In the genomic region with DNA sequence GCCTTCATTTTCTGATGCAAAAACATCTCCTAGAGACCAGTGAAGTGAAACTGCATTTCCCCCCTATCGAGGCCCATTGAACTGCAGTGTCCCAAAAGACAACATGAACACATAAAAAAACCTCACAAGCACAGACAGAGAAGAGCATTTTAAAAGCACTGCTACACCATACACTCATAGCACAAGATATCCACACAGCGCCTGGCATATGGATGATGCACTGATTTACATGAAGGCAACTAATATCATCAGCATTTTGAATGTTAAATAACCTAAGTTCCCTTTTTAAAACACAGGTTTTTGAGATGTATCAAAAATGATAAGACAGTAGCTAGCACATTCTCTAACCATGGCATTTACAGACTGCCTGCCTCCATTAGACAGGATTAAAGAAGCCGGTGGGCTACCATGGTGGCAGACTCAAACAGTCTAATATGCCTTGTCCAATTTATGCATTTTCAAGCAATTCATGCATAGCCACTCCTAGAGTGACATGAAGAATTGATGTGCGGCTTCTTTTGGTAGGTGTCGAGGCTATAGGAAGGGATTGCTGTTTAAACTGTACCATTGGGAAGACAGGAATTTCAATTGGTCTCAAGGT, we compare ENCODE assay signal across 14 mouse cellular contexts. TPM values are rescaled to one million over a fixed set of nuclear protein-coding genes. Genes with fewer than 3 reads are reported as not detected.
DNase-seq lines count a peak whose midpoint lies in the region; ATAC-seq and TF ChIP-seq lines count a peak whose summit lies in the region.
"Had no signal": no experiment of that assay in that cellular context is flagged by ENCODE, and none has a peak within 500 bp of the region (broad histone marks: within the 10 kb centered on the region; RNA-seq: fewer than 3 reads in every experiment).

No protein-coding gene starts in this region.

- H3K4me1 ChIP-seq in heart, embryonic 13.5 days: peaks cover 19% of the 10 kb centered on the region
- H3K4me1 ChIP-seq in heart, adult 2 months (ENCODE audit: control insufficient read depth, insufficient read depth, low read length): no peaks in the 10 kb centered on the region
- peaks cover 71% of the 10 kb centered on the region for H3K4me1 ChIP-seq in forebrain, embryonic 15.5 days
- H3K4me1 ChIP-seq in midbrain, embryonic 11.5 days (ENCODE audit: control insufficient read depth, insufficient read depth, low read length): peaks cover 37% of the 10 kb centered on the region
- H3K4me1 ChIP-seq in neural tube, embryonic 14.5 days (ENCODE audit: control insufficient read depth, insufficient read depth, low read length): peaks cover 25% of the 10 kb centered on the region

- no peak overlapping the region for H3K4me3 ChIP-seq in heart, embryonic 13.5 days
- no peak overlapping the region for H3K4me3 ChIP-seq in heart, adult 2 months
- no peak overlapping the region for H3K4me3 ChIP-seq in forebrain, embryonic 15.5 days
- H3K4me3 ChIP-seq in midbrain, embryonic 11.5 days (ENCODE audit: low read depth, low read length): no peak overlapping the region
- H3K4me3 ChIP-seq in neural tube, embryonic 14.5 days (ENCODE audit: low read depth, low read length): no peak overlapping the region
- H3K4me3 ChIP-seq: gastrocnemius, adult 2 months had no signal

- H3K9me3 ChIP-seq in heart, embryonic 13.5 days: no peaks in the 10 kb centered on the region
- no peaks in the 10 kb centered on the region for H3K9me3 ChIP-seq in forebrain, embryonic 15.5 days
- no peaks in the 10 kb centered on the region for H3K9me3 ChIP-seq in midbrain, embryonic 11.5 days (ENCODE audit: control insufficient read depth, low read length)
- no peaks in the 10 kb centered on the region for H3K9me3 ChIP-seq in neural tube, embryonic 14.5 days (ENCODE audit: control insufficient read depth, low read length)

- intact Hi-C loops in heart, adult 2 months (cut with DNase I): no loop called here

- WGBS in heart, embryonic 13.5 days: 84% methylated on average over 5 of the region's 5 CpGs
- WGBS in heart, adult 2 months: 90% methylated on average over 5 of the region's 5 CpGs
- WGBS in forebrain, embryonic 15.5 days: 17% methylated on average over 5 of the region's 5 CpGs
- 36% methylated on average over 5 of the region's 5 CpGs for WGBS in midbrain, embryonic 11.5 days
- WGBS in neural tube, embryonic 14.5 days: 37% methylated on average over 5 of the region's 5 CpGs

- H3K4me2 ChIP-seq in heart, embryonic 13.5 days: no peak overlapping the region
- H3K4me2 ChIP-seq in forebrain, embryonic 15.5 days (replicated peaks): 0 out of 2 replicates have a peak overlapping the region, but pooled peaks have one; percentile 11
- peak overlapping the region; percentile 23 for H3K4me2 ChIP-seq in midbrain, embryonic 11.5 days
- no peak overlapping the region; the same call in 1 of the 2 replicates for H3K4me2 ChIP-seq in neural tube, embryonic 14.5 days (ENCODE audit: low read depth, low read length)

- H3K9ac ChIP-seq in heart, embryonic 13.5 days: no peak overlapping the region
- no peak overlapping the region for H3K9ac ChIP-seq in heart, adult 2 months (ENCODE audit: low read depth, low read length)
- H3K9ac ChIP-seq in forebrain, embryonic 15.5 days (replicated peaks): peak overlapping the region; percentile 17; the same call in 1 of the 2 replicates
- H3K9ac ChIP-seq in midbrain, embryonic 11.5 days (ENCODE audit: low read length): 0 out of 2 replicates have a peak overlapping the region, but pooled peaks have one; percentile 21
- no peak overlapping the region for H3K9ac ChIP-seq in neural tube, embryonic 14.5 days (replicated peaks; ENCODE audit: low read depth, low read length)

- no peak; the same call in 1 of the 2 replicates for ATAC-seq in heart, embryonic 13.5 days (ENCODE audit: extremely low read depth, insufficient number of reproducible peaks, low FRiP score, low TSS enrichment)
- peak; percentile 4; the same call in 1 of the 2 replicates for ATAC-seq in forebrain, embryonic 15.5 days (replicated peaks)
- ATAC-seq in midbrain, embryonic 11.5 days (ENCODE audit: low FRiP score): peak; percentile 62
- ATAC-seq in neural tube, embryonic 14.5 days (ENCODE audit: low read depth): peak; percentile 5; the same call in 1 of the 2 replicates

- no peaks in the 10 kb centered on the region for H3K27me3 ChIP-seq in heart, embryonic 13.5 days (replicated peaks)
- H3K27me3 ChIP-seq in heart, adult 2 months (ENCODE audit: control insufficient read depth, insufficient read depth, low read length): no peaks in the 10 kb centered on the region
- no peaks in the 10 kb centered on the region for H3K27me3 ChIP-seq in forebrain, embryonic 15.5 days
- H3K27me3 ChIP-seq in midbrain, embryonic 11.5 days (ENCODE audit: control insufficient read depth, insufficient read depth, low read length): no peaks in the 10 kb centered on the region
- H3K27me3 ChIP-seq in neural tube, embryonic 14.5 days (ENCODE audit: control insufficient read depth, insufficient read depth, low read length): no peaks in the 10 kb centered on the region

- TF ChIP-seq CTCF in heart, adult 2 months (IDR thresholded peaks at IDR 0.05): no peak

- no peak for TF ChIP-seq EP300 in heart, adult 2 months (IDR thresholded peaks at IDR 0.05; ENCODE audit: insufficient read depth, low read depth, low read length)

- no peak for DNase-seq in heart, adult 2 months
- peak; percentile 91 for DNase-seq in midbrain, embryonic 11.5 days (ENCODE audit: low spot score, missing footprints)
- no peak for DNase-seq in spleen, adult 12 weeks (ENCODE audit: low spot score)
- no peak for DNase-seq in thymus, postnatal 25 days
- DNase-seq in layer of hippocampus, postnatal 25 days (ENCODE audit: extremely low spot score in 1 of 2, low spot score in 1 of 2): no peak
- DNase-seq: cerebellum, postnatal 10 days; gastrocnemius, adult 2 months; heart, postnatal 36 days; kidney, adult 2 months; lung, adult 18-20 months; right cerebral cortex, postnatal 14 days had no signal

- peaks cover 18% of the 10 kb centered on the region for H3K36me3 ChIP-seq in heart, embryonic 13.5 days
- no peaks in the 10 kb centered on the region; the same call in 1 of the 2 replicates for H3K36me3 ChIP-seq in heart, adult 2 months (ENCODE audit: control insufficient read depth, insufficient read depth, low read length)
- H3K36me3 ChIP-seq in forebrain, embryonic 15.5 days: 0 out of 2 replicates have a peak, but pooled peaks cover 7% of the 10 kb centered on the region
- no peaks in the 10 kb centered on the region for H3K36me3 ChIP-seq in midbrain, embryonic 11.5 days (ENCODE audit: control insufficient read depth, insufficient read depth, low read length)
- H3K36me3 ChIP-seq in neural tube, embryonic 14.5 days (ENCODE audit: control insufficient read depth, insufficient read depth, low read length): peaks cover 3% of the 10 kb centered on the region; the same call in 1 of the 2 replicates

- no peaks in the 10 kb centered on the region for H3K79me2 ChIP-seq in heart, adult 2 months (replicated peaks; ENCODE audit: control insufficient read depth, insufficient read depth, low read length)

- H3K27ac ChIP-seq in heart, embryonic 13.5 days (replicated peaks): 0 out of 2 replicates have a peak overlapping the region, but pooled peaks have one; percentile 21
- no peak overlapping the region for H3K27ac ChIP-seq in heart, adult 2 months
- H3K27ac ChIP-seq in forebrain, embryonic 15.5 days (replicated peaks): peak overlapping the region; percentile 78
- H3K27ac ChIP-seq in midbrain, embryonic 11.5 days (ENCODE audit: low read depth, low read length): peak overlapping the region; percentile 91
- H3K27ac ChIP-seq in neural tube, embryonic 14.5 days (ENCODE audit: low read depth, low read length): 0 out of 2 replicates have a peak overlapping the region, but pooled peaks have one; percentile 28
- H3K27ac ChIP-seq: gastrocnemius, adult 2 months had no signal

- no peak for TF ChIP-seq POLR2A in heart, adult 2 months (IDR thresholded peaks at IDR 0.05; ENCODE audit: insufficient read depth, low read depth, low read length)

RNA-seq across cellular contexts. Expression of gene Map1b, which starts 22.9 kb away (rescaled TPM):
- polyA plus RNA-seq in heart, embryonic 13.5 days (2015; fragmentation: Nextera tagmentation; extraction: Ambion mirVana): 111 and 116 TPM in 2 replicates
- 10 to 100 TPM; 10.2 to 14.6 TPM for total RNA-seq in heart, adult 2 months (2021)
- 2.1 and 3.5 TPM in 2 replicates for polyA plus RNA-seq in heart, adult 2 months (2012; rRNA removed)
- 1,899 and 1,916 TPM in 2 replicates for polyA plus RNA-seq in forebrain, embryonic 15.5 days (2015; fragmentation: Nextera tagmentation; extraction: Ambion mirVana)
- 911 and 979 TPM in 2 replicates for polyA plus RNA-seq in midbrain, embryonic 11.5 days (2014; fragmentation: Nextera tagmentation; extraction: Ambion mirVana)
- polyA plus RNA-seq in neural tube, embryonic 14.5 days (2014; fragmentation: Nextera tagmentation; extraction: Ambion mirVana): 1,731 and 2,267 TPM in 2 replicates
- 100 to 1,000 TPM; 620 to 712 TPM for total RNA-seq in layer of hippocampus, postnatal 25 days (2021)

Comparison
In these comparisons a context has a peak if more than half of its experiments do, and no peak if none do; other contexts are left out.
1. RNA of gene Map1b, which starts 22.9 kb away (polyA plus RNA-seq): 1,731 to 2,267 TPM in neural tube, embryonic 14.5 days, 1,899 to 1,916 TPM in forebrain, embryonic 15.5 days, 911 to 979 TPM in midbrain, embryonic 11.5 days and 111 to 116 TPM in heart, embryonic 13.5 days; 2.1 to 3.5 TPM in heart, adult 2 months; every median in the first group is over 10 times any median in the second.
2. H3K4me2 ChIP-seq: peak in forebrain, embryonic 15.5 days (single experiment) and midbrain, embryonic 11.5 days (single experiment); none in heart, embryonic 13.5 days (single experiment) and neural tube, embryonic 14.5 days (single experiment).
3. H3K9ac ChIP-seq: peak in forebrain, embryonic 15.5 days (single experiment) and midbrain, embryonic 11.5 days (single experiment); none in heart, embryonic 13.5 days (single experiment), heart, adult 2 months (single experiment) and neural tube, embryonic 14.5 days (single experiment).